Mouse (Mus musculus) brain, embryonic 14.5 days (tissue): ENCODE measurements around the gene Gtf2ird1.
A peak's percentile ranks its signal among the peaks of the same experiment; 100 is the strongest.

Experiments used
- CTCF ChIP-seq: fragments of 200-500 bp; IDR thresholded peaks from 2 replicates; pipeline ENCODE4 v1.5.1; 2012; ENCODE audit warnings: inconsistent platforms, mild to moderate bottlenecking, moderate library complexity, borderline replicate concordance; ENCODE audit not compliant: insufficient read depth, insufficient read length; ENCODE audit errors: extremely low read depth
- POLR2A ChIP-seq: fragments of 200-500 bp; IDR thresholded peaks from 2 replicates; pipeline ENCODE4 v1.6.1; 2012; ENCODE audit warnings: mild to moderate bottlenecking, inconsistent platforms, borderline replicate concordance; ENCODE audit not compliant: poor library complexity, insufficient read depth, insufficient read length, severe bottlenecking; ENCODE audit errors: extremely low read depth

- TF ChIP-seq CTCF (peak; percentile 69), POLR2A (no peak)
Observed at GRCm38 (mm10) chr5:134500062-134500461, 43.5 kb upstream of the Gtf2ird1 start.
